Mouse (Mus musculus) heart, embryonic 14.5 days (tissue): ENCODE results near the gene Olfr671. TPM values are rescaled to one million over a fixed set of nuclear protein-coding genes. Genes with fewer than 3 reads are reported as not detected.

Experiments
- ATAC-seq: fragments of 200-750 bp; cut with Nextera tagmentation; 2 replicates; pipeline ENCODE4 v1.8.0; 2017; ENCODE audit warnings: low read depth, moderate TSS enrichment; ENCODE audit not compliant: insufficient number of reproducible peaks, insufficient read depth, low FRiP score
- H3K27ac ChIP-seq, 2 experiments: fragments of 200-500 bp in 1 of 2; fragments of 300-500 bp in 1 of 2; sonication (generic) in 1 of 2; replicated peaks in 1 of 2; 2 replicates each; pipeline ENCODE4 v1.5.1; 2012 to 2014; ENCODE audit warnings: low read depth in 2 of 2, low read length in 2 of 2, control low read depth in 1 of 2, mild to moderate bottlenecking in 1 of 2, mixed read lengths in 1 of 2; ENCODE audit not compliant: control insufficient read depth in 1 of 2, insufficient read depth in 1 of 2
- H3K27me3 ChIP-seq: fragments of 300-500 bp; sonication (generic); 2 replicates; pipeline ENCODE4 v1.6.1; 2014; ENCODE audit warnings: mild to moderate bottlenecking, low read length, control low read depth; ENCODE audit not compliant: control insufficient read depth, insufficient read depth
- H3K36me3 ChIP-seq: fragments of 300-500 bp; sonication (generic); 2 replicates; pipeline ENCODE4 v1.6.1; 2014; ENCODE audit warnings: mild to moderate bottlenecking, control low read depth, low read length, mixed read lengths; ENCODE audit not compliant: control insufficient read depth, insufficient read depth
- H3K4me1 ChIP-seq, 2 experiments: fragments of 200-500 bp in 1 of 2; fragments of 300-500 bp in 1 of 2; sonication (generic) in 1 of 2; 2 replicates each; pipeline ENCODE4 v1.6.1; 2012 to 2014; ENCODE audit warnings: low read length in 2 of 2, control low read depth in 1 of 2, mixed read lengths in 1 of 2; ENCODE audit not compliant: control insufficient read depth in 2 of 2, insufficient read depth in 2 of 2
- H3K4me2 ChIP-seq: fragments of 300-500 bp; sonication (generic); 2 replicates; pipeline ENCODE4 v1.6.1; 2014; ENCODE audit warnings: mild to moderate bottlenecking, low read length
- H3K4me3 ChIP-seq, 2 experiments: fragments of 200-500 bp in 1 of 2; fragments of 300-500 bp in 1 of 2; sonication (generic) in 1 of 2; 2 replicates each; pipeline ENCODE4 v1.5.1; 2012 to 2014; ENCODE audit warnings: low read length in 2 of 2, mild to moderate bottlenecking in 2 of 2, control low read depth in 1 of 2, low read depth in 1 of 2, moderate library complexity in 1 of 2; ENCODE audit not compliant: control insufficient read depth in 1 of 2, insufficient read depth in 1 of 2
- H3K9ac ChIP-seq: fragments of 300-500 bp; sonication (generic); 2 replicates; pipeline ENCODE4 v1.6.1; 2014; ENCODE audit warnings: mild to moderate bottlenecking, low read length
- H3K9me3 ChIP-seq: fragments of 300-500 bp; sonication (generic); 2 replicates; pipeline ENCODE4 v1.6.1; 2016; ENCODE audit warnings: low read length, control low read depth; ENCODE audit not compliant: control insufficient read depth
- WGBS: fragments of 180-500 bp; shearing (Covaris S2); extraction: QIAGEN DNeasy Blood & Tissue Kit; methylation state at CpG from one replicate; pipeline ENCODE4 v1.1.7; 2014; 5-methylcytosine and 5-hydroxymethylcytosine counted together
- polyA plus RNA-seq: library from polyadenylated mRNA; unstranded; fragments of >200 nt; fragmentation: Nextera tagmentation; extraction: Ambion mirVana; gene quantifications from 2 replicates; pipeline ENCODE4 v1.2.1, GENCODE M21; 2014

The Olfr671 gene
- polyA plus RNA-seq, 1 experiment from 2014 or later: not detected

DNA sequence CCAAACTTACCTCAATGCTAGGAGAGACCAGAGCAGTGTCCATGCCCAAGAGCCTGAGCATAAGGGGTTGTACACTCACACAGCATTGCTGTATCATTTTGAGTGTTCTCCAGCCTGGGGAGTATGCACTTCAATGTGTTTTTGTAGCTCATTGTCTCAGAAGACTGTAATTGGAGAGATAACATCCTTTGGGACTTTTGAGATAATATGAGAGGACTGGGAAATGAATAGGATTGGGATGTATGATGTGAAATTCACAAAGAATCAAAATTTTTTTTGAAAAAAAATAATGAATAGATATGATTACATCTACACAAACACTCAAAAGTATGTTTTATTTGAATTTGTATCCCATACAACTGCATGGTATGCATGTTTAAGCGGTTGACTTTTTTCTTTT lies 51.0 kb downstream of the Olfr671 start, which contains the start of gene Olfr668:
Olfr668 (minus strand) TSS at position 101 of the 400 bp plus-strand sequence.
- no peak for ATAC-seq
- WGBS: 63% methylated on average over 1 of the region's 1 CpGs
- Histone ChIP-seq H3K36me3 (no peaks in the 10 kb centered on the region), H3K27ac (no peak within 1 kb of the TSS), H3K4me1 (no peaks in the 10 kb centered on the region), H3K9me3 (no peaks in the 10 kb centered on the region), H3K9ac (no peak within 1 kb of the TSS), H3K27me3 (no peaks in the 10 kb centered on the region), H3K4me3 (no peak within 1 kb of the TSS), H3K4me2 (no peak within 1 kb of the TSS)

Other genes starting within 250 kb of the Olfr671 start
- gene Usp17le, start 201.7 kb downstream of the Olfr671 start, polyA plus RNA-seq: not detected in 2 replicates
- not detected in 2 replicates for gene Usp17lb, start 136.5 kb downstream of the Olfr671 start, polyA plus RNA-seq
- not detected in 2 replicates for gene Usp17la, start 122.1 kb downstream of the Olfr671 start, polyA plus RNA-seq
- not detected in 2 replicates for gene Olfr665, start 101.1 kb downstream of the Olfr671 start, polyA plus RNA-seq
- gene Olfr666, start 83.2 kb downstream of the Olfr671 start, polyA plus RNA-seq: not detected in 2 replicates
- not detected in 2 replicates for gene Olfr667, start 57.6 kb downstream of the Olfr671 start, polyA plus RNA-seq
- gene Olfr668, start 51.1 kb downstream of the Olfr671 start, polyA plus RNA-seq: not detected in 2 replicates
- gene Olfr669, start 44.9 kb downstream of the Olfr671 start, polyA plus RNA-seq: not detected in 2 replicates
- not detected in 2 replicates for gene Olfr670, start 16.5 kb downstream of the Olfr671 start, polyA plus RNA-seq
- not detected in 2 replicates for gene Olfr672, start 22.9 kb upstream of the Olfr671 start, polyA plus RNA-seq
- not detected in 2 replicates for gene Olfr675, start 49.3 kb upstream of the Olfr671 start, polyA plus RNA-seq
- gene Olfr676, start 53.6 kb upstream of the Olfr671 start, polyA plus RNA-seq: not detected in 2 replicates
- gene Olfr677, start 72.2 kb upstream of the Olfr671 start, polyA plus RNA-seq: not detected in 2 replicates
- gene Olfr678, start 85.3 kb upstream of the Olfr671 start, polyA plus RNA-seq: not detected in 2 replicates
- not detected in 2 replicates for gene Olfr679, start 102.1 kb upstream of the Olfr671 start, polyA plus RNA-seq
- not detected in 2 replicates for gene Olfr680-ps1, start 113.7 kb upstream of the Olfr671 start, polyA plus RNA-seq
- gene Olfr681, start 137.7 kb upstream of the Olfr671 start, polyA plus RNA-seq: not detected in 2 replicates
- not detected in 2 replicates for gene Olfr683, start 167.9 kb upstream of the Olfr671 start, polyA plus RNA-seq
- not detected in 2 replicates for gene Olfr684, start 184.5 kb upstream of the Olfr671 start, polyA plus RNA-seq
- not detected in 2 replicates for gene Olfr685, start 206.9 kb upstream of the Olfr671 start, polyA plus RNA-seq
- not detected in 2 replicates for gene Olfr686, start 228.4 kb upstream of the Olfr671 start, polyA plus RNA-seq